Mouse (Mus musculus): ENCODE measurements at regions not wholly inside any gene's neighbourhood (a gene's known extent, or its start where the extent isn't known, plus 50 kb on each side); places are given as distances from the start of the nearest gene placed in this dataset.

DNA sequence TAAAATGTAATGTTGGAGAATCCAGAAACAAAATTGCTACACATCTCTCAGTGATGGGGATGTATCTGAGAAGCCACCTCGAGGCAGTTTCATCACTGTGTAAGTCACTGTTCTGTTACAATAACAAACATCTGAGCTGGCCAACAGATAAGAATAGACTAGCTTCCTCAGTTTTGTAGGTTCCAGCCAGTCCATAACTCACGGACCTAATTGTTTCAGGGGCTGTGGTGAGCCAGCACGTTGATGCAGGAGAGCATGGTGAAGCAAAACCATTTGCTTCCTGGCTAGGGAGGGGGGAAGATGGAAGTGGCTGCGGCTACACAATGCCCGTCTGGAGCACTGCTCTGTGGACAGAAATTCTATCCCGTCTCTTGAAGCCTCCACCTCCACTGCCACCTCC lies 52.8 kb upstream of the Armc3 start:
- intact Hi-C loops (cut with DNase I) = no loop called here
- DNase-seq (ENCODE audit: low spot score in 2 of 2) = no peak

- intact Hi-C loops (cut with DNase I) = no loop called here
- peak in 1 of 2 experiments; percentile 15 for DNase-seq (ENCODE audit: low spot score in 2 of 2)
Observed at GRCm38 (mm10) chr2:19148812-19149211, 50.3 kb upstream of the Armc3 start.
